Comparison of ENCODE assay signal across 13 mouse cellular contexts in genomic region chr6:88811880-88812400, GRCm38 (mm10). TPM values are rescaled to one million over a fixed set of nuclear protein-coding genes. Genes with fewer than 3 reads are reported as not detected.
A peak's percentile ranks its signal among the peaks of the same experiment; 100 is the strongest.
DNase-seq lines count a peak whose midpoint lies in the region; ATAC-seq and TF ChIP-seq lines count a peak whose summit lies in the region.
"Had no signal": no experiment of that assay in that cellular context is flagged by ENCODE, and none has a peak within 500 bp of the region (broad histone marks: within the 10 kb centered on the region; RNA-seq: fewer than 3 reads in every experiment).

No protein-coding gene starts in this region.

- peak overlapping the region; percentile 77 for H3K27ac ChIP-seq in layer of hippocampus, adult 2 months
- H3K27ac ChIP-seq: forebrain, embryonic 12.5 days; limb, embryonic 12.5 days; midbrain, embryonic 10.5 days had no signal

- no peak for TF ChIP-seq CTCF in layer of hippocampus, adult 2 months (conservative IDR thresholded peaks at IDR 0.05)

- no peak overlapping the region for H3K4me3 ChIP-seq in layer of hippocampus, adult 2 months
- H3K4me3 ChIP-seq: forebrain, embryonic 12.5 days; limb, embryonic 12.5 days; midbrain, embryonic 10.5 days had no signal

- peak; percentile 42 for DNase-seq in heart, adult 8-10 months (ENCODE audit: low spot score)
- no peak for DNase-seq in heart, adult 18-20 months
- DNase-seq in layer of hippocampus, adult 2 months (ENCODE audit: low spot score in 2 of 2): no peak
- DNase-seq in layer of hippocampus, adult 8-10 months (ENCODE audit: low spot score in 2 of 2): no peak
- DNase-seq in A20 (ENCODE audit: low read depth, low spot score): peak; percentile 15
- DNase-seq in right cerebral cortex, postnatal 4 days: no peak
- no peak for DNase-seq in adrenal gland, postnatal 14 days
- DNase-seq: cerebellum, adult 11 months; gastrocnemius, postnatal 36 days had no signal

- ATAC-seq in granulocyte monocyte progenitor cell, adult 5-6 weeks (replicated peaks; ENCODE audit: poor library complexity, severe bottlenecking): 0 out of 2 replicates have a peak, but pooled peaks have one; percentile 26

RNA-seq across cellular contexts. Expression of gene Abtb1, which starts 29.8 kb away (rescaled TPM):
- 10 to 100 TPM; 18.8 to 27.6 (median 23.8) TPM for total RNA-seq in heart, adult 8-10 months (2022)
- 10 to 100 TPM; 22.0 to 25.3 TPM for total RNA-seq in heart, adult 18-20 months (2021)
- total RNA-seq in layer of hippocampus, adult 2 months (2021): 10 to 100 TPM; 33.4 to 37.1 TPM
- total RNA-seq in layer of hippocampus, adult 8-10 months (2022): 10 to 100 TPM; 31.1 to 38.6 (median 37.0) TPM
- 19.7 and 21.6 TPM in 2 replicates for total RNA-seq in granulocyte monocyte progenitor cell, adult 5-6 weeks (2014; fragmentation: Nextera tagmentation)
- total RNA-seq in granulocyte monocyte progenitor cell, adult 5-6 weeks (2017): 22.3 and 35.6 TPM in 2 replicates
- total RNA-seq in adrenal gland, postnatal 14 days (2021): 22.7 and 30.5 TPM in 2 replicates

Comparison
In these comparisons a context has a peak if more than half of its experiments do, and no peak if none do; other contexts are left out.
1. DNase-seq: peak in heart, adult 8-10 months (single experiment) and A20 (single experiment); none in heart, adult 18-20 months (0 of 2), layer of hippocampus, adult 2 months (0 of 2), layer of hippocampus, adult 8-10 months (0 of 2), right cerebral cortex, postnatal 4 days (single experiment) and adrenal gland, postnatal 14 days (single experiment).